Mouse (Mus musculus) layer of hippocampus, adult 11-12 months (tissue): ENCODE results near the gene Smim14.
"Not testable (repeated sequence)": the region's sequence is repeated elsewhere in the genome, so short reads cannot be mapped to it uniquely, and the experiment has no call there.

Experiments used
- DNase-seq: peaks from one replicate; pipeline ENCODE4 v3.0.0; 2022; ENCODE audit warnings: low spot score

Smim14 gene

DNA sequence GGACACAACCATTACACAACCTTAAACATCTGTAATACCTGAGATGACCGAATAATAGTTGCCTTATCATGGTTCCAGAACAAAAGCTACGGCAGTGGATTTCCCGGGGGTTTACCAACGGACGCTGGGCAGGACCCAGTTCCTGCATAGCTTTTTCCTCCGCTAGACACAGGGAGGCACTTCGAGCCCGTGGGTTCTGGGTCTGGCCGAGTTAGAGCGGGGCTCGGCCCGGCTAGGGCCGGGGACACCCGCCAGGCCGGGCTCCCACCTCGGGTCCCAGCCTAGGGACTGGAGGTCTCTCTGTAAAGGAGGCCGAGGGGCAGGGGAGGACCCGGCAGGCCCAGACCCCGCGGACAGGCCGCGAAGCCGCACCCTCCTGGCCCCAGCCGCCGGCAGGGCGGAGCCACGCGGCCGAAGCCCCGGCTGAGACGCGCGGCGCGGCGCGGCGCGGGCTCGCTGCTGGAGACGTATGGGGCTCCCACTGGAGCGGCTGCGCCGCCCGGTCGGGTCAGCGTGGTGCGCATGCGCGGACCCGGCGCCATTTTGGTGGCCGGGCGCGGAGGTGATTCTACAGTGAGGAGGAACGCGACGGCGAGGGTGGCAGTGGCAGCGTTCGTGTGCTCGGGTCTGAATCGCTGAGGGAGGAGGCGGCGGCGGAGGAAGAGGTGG lies at the start of gene Smim14, which contains the start of gene Ube2k:
Gene Smim14, minus strand, starts transcription at position 434 of the 669 bp plus-strand sequence.
Gene Ube2k, plus strand, starts transcription at position 483 of the 669 bp plus-strand sequence.
- DNase-seq: peak; percentile 94

DNA sequence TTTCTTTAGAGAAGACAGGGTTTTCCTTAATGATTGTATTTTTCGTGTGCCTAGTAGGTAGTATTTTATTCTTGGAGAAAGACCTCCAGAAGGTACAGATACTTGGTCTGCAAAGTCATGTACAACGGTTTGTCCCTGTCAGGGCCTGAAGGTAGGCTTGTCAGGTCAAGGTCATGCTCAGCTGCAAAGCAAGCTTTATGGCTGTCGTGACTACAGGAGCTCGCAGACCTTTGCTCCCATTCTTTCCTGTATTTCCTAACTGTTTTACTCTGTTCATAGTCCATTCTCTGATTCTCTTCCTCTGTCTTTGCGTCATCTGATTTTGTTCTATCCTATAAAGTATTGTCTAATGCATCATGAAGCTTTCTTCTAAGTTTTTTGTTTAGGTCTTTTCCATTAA lies 49.3 kb upstream of the Smim14 start:
- no peak for DNase-seq

DNA sequence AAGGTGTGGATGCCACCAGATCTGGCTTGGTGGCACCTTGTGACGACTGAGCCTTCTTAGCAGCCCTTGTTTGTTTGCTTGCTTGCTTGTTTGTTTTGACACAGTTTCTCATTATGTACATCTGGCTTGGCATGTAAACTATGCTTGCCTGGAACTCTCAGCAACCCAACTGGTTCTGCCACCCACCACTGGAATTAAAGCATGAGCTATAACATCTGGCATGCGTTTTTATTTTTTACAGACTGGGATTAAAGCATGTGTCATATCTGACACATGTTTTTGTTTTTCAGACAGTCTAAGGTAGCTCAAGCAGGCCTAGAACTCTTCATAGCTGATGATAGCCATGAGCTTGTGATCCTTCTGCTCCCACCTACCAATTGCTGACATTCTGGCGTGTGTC lies 41.6 kb upstream of the Smim14 start:
- DNase-seq: no peak

GRCm38 (mm10) chr5:65575896-65576295 lies 38.9 kb upstream of the Smim14 start:
- no peak for DNase-seq

GRCm38 (mm10) chr5:65574876-65575275 lies 37.9 kb upstream of the Smim14 start:
- DNase-seq: no peak

DNA sequence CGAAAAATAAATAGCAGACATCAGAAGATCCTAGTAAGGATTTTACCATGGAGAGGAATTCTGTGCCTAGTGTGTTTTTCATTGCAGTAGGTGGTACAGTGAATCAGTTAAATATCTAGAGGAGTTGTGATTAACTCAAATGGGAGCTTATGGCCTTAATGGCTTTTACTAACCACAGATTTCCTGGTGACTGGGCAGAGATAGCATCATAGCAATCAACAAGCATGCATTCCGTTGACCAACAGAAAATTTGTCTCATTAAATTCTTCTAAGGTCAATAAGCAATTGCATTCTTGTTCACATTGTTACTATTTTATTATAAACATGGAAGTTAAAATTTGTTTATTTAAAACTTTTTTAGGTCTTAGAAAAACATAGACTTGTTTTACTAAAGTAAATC lies 28.5 kb upstream of the Smim14 start:
- DNase-seq: no peak

- DNase-seq: no peak
Measured at GRCm38 (mm10) chr5:65561125-65561893, 24.3 kb upstream of the Smim14 start.

GRCm38 (mm10) chr5:65557109-65557508 lies 20.1 kb upstream of the Smim14 start:
- DNase-seq: no peak

DNA sequence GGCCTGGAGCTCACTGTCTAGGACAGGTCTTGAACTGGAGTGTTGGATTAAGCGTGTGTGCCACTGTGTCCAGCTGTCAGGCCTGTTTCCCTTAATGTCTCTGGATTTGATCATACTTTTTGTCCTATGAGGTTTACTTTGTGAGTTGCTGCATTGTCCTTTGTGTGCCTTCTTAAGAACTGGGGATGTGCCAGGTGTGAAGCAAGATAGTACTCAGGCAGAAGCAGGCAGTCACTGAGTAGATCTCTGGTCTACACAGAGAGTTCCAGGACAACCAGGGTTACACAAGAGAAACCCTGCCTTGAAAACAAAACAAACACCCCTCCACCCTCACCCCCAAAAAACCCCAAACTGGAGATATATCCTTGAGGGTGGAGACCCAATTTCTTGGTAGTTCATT lies 12.7 kb upstream of the Smim14 start:
- DNase-seq: no peak

GRCm38 (mm10) chr5:65544616-65545015 lies 7.6 kb upstream of the Smim14 start:
- no peak for DNase-seq

GRCm38 (mm10) chr5:65543491-65543890 lies 6.5 kb upstream of the Smim14 start:
- DNase-seq: no peak

- DNase-seq: no peak
Measured at GRCm38 (mm10) chr5:65541889-65542288, 4.9 kb upstream of the Smim14 start.

- DNase-seq: no peak
Measured at GRCm38 (mm10) chr5:65539786-65540185, 2.8 kb upstream of the Smim14 start.

DNA sequence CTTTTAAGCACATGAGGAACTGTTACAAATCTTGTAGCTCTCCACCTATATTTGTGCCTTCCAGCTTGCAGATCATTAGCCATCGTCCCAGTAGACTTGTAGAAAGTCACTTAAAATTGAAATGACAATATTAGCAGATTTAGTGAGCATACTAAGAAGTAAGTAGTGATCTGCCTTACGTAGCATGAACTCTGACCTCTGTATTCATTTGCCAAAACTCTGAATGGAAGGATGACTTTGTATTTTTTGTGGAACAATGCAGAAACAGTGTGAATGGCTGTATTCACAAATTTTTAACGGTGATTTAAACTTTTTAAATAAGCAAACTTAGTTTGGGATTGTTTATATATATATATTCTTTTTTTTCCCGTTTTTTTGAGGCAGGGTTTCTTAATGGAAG lies 1.8 kb upstream of the Smim14 start:
- no peak for DNase-seq

DNA sequence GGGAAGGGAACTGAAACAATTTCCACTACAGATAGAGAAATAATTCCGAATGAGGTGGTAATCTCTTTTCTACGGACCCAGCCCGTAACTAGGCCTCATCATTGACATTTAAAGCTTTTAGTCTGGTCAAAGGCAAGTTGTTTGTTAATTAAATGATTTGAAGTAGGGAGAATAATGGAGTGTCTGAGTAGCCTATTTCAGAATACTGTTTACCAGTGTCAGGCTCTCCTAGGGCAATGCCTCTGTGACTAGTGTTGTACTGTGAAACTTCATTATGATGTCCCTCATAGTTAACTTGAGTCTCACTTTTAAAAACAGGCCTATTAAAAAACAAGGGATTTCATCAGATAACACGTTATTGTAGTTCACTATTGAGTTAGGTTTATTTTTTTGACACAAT lies 1.1 kb upstream of the Smim14 start:
- no peak for DNase-seq

- peak; percentile 17 for DNase-seq
Measured at GRCm38 (mm10) chr5:65537420-65538071, 562 bp upstream of the Smim14 start.

- DNase-seq: not testable (repeated sequence)
Measured at GRCm38 (mm10) chr5:65536068-65536465, 917 bp downstream of the Smim14 start.

DNA sequence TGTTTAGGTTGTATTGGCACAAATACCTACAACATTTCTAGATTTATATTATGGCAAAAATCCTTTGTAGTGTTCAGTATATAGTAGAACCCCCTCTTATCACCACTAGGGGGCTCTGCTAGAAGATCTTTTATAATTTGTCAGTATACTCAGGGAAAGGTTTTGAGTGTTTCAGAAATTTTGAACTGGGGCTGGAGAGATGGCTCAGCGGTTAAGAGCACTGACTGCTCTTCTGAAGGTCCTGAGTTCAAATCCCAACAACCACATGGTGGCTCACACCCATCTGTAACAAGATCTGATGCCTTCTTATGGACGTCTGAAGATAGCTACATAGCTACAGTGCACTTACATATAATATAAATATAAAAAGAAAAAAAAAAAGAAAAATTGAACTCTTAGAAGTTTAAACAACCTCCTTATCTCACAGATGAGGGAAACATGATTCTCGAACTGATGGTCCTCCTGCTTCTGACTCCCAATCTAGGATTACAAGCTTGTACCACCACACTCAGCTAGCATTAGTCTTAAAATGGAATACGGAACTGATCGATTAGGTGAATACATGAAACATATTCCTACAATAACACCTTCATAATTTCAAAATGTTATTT lies 1.4 kb downstream of the Smim14 start:
- peak; percentile 37 for DNase-seq

DNA sequence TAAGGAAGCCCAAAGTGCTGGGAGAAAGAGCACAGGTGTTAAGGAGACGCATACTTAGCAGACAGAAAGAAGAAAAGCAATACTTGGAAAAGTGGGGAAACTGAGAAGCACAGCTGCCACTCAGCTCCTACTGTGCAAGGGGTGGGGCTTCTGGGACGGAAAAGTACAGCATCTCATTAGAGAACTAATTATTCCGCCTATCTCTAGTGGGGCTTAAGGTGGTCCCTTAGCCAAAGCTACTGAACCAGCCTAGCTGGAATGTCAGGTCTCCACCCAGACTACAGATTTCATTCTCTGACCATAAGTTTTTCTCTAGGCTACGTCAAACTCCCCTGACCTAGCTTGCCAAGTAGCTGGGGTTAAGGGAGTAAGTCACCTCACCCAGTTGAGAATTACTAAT lies 2.5 kb downstream of the Smim14 start:
- DNase-seq: no peak

- DNase-seq: no peak
Measured at GRCm38 (mm10) chr5:65531283-65531682, 5.7 kb downstream of the Smim14 start.

DNA sequence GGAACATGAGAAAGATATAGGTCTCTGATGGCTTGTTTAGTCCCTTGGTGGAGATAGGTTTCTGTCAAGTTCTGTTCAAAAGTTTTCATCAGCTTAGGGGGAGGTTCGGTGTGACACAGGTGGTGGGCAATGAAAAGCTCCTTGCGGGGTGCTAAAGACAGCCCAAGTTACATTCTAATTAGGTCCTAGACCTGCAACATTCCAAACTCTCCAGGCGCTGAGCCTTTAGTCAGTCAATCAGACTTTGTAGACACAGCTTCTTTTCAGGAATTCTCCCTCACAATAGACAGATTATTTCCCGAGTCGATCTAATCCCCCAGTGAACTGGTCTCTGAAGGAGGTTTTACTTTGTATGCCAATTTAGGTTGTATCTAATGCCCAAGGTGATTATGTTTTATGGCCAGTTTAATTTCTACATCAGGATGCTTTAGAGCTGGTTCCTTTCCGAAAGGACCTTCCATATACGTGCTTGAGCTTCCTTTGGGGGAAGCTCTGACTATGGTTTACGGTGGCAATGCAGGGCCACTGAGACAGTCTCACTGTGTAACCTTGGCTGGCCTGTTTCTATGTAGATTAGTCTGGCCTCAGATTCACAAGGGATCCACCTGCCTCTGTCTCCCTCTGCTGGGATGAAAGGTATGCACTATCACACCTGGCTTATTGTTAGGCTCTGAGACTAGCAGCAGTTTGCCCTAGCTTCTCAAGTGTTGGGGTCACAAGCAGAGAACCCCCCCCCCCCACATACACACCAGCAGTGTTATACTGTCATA lies 11.1 kb downstream of the Smim14 start:
- no peak for DNase-seq

DNA sequence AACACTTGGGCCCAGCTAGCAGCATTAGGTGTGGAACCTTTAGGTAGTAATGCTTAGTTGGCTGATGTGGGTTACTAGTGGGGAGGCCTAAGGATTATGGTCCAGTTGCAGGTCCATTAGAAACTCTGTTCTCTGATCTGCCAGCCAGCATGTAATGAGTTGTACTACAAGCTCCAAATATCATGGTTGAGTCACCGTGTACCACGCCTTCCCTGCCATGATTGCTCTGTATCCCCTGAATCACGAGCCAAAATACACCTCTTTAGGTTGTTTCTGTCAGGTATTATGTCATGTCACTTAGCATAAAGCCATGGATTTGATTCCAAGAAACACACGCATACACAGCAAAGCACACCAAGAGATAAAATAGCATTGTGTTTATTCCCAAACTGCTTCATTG lies 12.2 kb downstream of the Smim14 start:
- DNase-seq: no peak
